Comparison of ENCODE assay signal across 8 mouse cellular contexts in genomic region chr17:25184961-25185360, GRCm38 (mm10). TPM values are rescaled to one million over a fixed set of nuclear protein-coding genes. Genes with fewer than 3 reads are reported as not detected.
A peak's percentile ranks its signal among the peaks of the same experiment; 100 is the strongest.
DNase-seq lines count a peak whose midpoint lies in the region; ATAC-seq lines count a peak whose summit lies in the region.

No protein-coding gene starts in this region.

- DNase-seq in heart, postnatal 14 days = no peak
- peak; percentile 50 for DNase-seq in MN1 (ENCODE audit: low spot score)
- DNase-seq in midbrain, embryonic 10.5 days (ENCODE audit: low spot score) = no peak
- DNase-seq in urinary bladder, adult 18-20 months (ENCODE audit: low spot score in 2 of 2) = no peak
- DNase-seq in ovary, postnatal 36 days (ENCODE audit: low spot score) = no peak
- no peak for DNase-seq in thymus, postnatal 36 days

- peak overlapping the region; percentile 71 for H3K27ac ChIP-seq in heart, embryonic 16.5 days (ENCODE audit: low read length)
- peak overlapping the region; percentile 91 for H3K27ac ChIP-seq in midbrain, embryonic 10.5 days (replicated peaks)

- 0 out of 2 replicates have a peak, but pooled peaks cover 7% of the 10 kb centered on the region for H3K27me3 ChIP-seq in heart, embryonic 16.5 days (ENCODE audit: control insufficient read depth, insufficient read depth, low read length)
- H3K27me3 ChIP-seq in midbrain, embryonic 10.5 days (ENCODE audit: low read depth, poor library complexity, severe bottlenecking) = 0 out of 2 replicates have a peak, but pooled peaks cover 8% of the 10 kb centered on the region

- no peak for ATAC-seq in heart, embryonic 16.5 days (replicated peaks; ENCODE audit: extremely low read depth, insufficient read depth, low FRiP score)
- peak; percentile 10; the same call in 1 of the 2 replicates for ATAC-seq in granulocyte monocyte progenitor cell, adult 5-6 weeks (replicated peaks; ENCODE audit: poor library complexity, severe bottlenecking)

- peak overlapping the region; percentile 93 for H3K9ac ChIP-seq in heart, embryonic 16.5 days (ENCODE audit: low read length)

- no peaks in the 10 kb centered on the region for H3K9me3 ChIP-seq in heart, embryonic 16.5 days (replicated peaks; ENCODE audit: control insufficient read depth, low read length)
- H3K9me3 ChIP-seq in midbrain, embryonic 10.5 days (replicated peaks) = no peaks in the 10 kb centered on the region

- WGBS in heart, embryonic 16.5 days = 6% methylated on average over 17 of the region's 17 CpGs
- WGBS in midbrain, embryonic 10.5 days = 10% methylated on average over 17 of the region's 17 CpGs

- H3K4me3 ChIP-seq in heart, embryonic 16.5 days (ENCODE audit: low read length) = peak overlapping the region; percentile 94
- peak overlapping the region; percentile 99 for H3K4me3 ChIP-seq in midbrain, embryonic 10.5 days

- intact Hi-C loops in heart, postnatal 14 days (cut with DNase I) = loop anchor here (5.0 kb wide), 3 partner anchors 68 to 168 kb away; partner anchors contain the start of genes Cramp1l, Ift140, Telo2 and Ube2i

- peak overlapping the region; percentile 99 for H3K4me2 ChIP-seq in heart, embryonic 16.5 days (ENCODE audit: low read depth, low read length)

- peaks cover 2% of the 10 kb centered on the region; the same call in 1 of the 2 replicates for H3K36me3 ChIP-seq in heart, embryonic 16.5 days (ENCODE audit: control insufficient read depth, insufficient read depth)
- 0 out of 2 replicates have a peak, but pooled peaks cover 7% of the 10 kb centered on the region for H3K36me3 ChIP-seq in midbrain, embryonic 10.5 days

- peaks cover 21% of the 10 kb centered on the region for H3K4me1 ChIP-seq in heart, embryonic 16.5 days (ENCODE audit: control insufficient read depth, insufficient read depth, low read length)
- peaks cover 52% of the 10 kb centered on the region for H3K4me1 ChIP-seq in midbrain, embryonic 10.5 days

RNA-seq across cellular contexts. Expression of gene BC003965, which starts 0.6 kb away (rescaled TPM):
- polyA plus RNA-seq in heart, embryonic 16.5 days (2015; fragmentation: Nextera tagmentation; extraction: Ambion mirVana) = 27.0 and 29.6 TPM in 2 replicates
- total RNA-seq in heart, postnatal 14 days (2021) = 10 to 100 TPM; 19.2 to 22.0 TPM
- total RNA-seq in granulocyte monocyte progenitor cell, adult 5-6 weeks (2014; fragmentation: Nextera tagmentation) = 13.1 and 17.0 TPM in 2 replicates
- 10.0 and 10.2 TPM in 2 replicates for total RNA-seq in granulocyte monocyte progenitor cell, adult 5-6 weeks (2017)
- polyA plus RNA-seq in midbrain, embryonic 10.5 days (2016; fragmentation: Nextera tagmentation; extraction: Ambion mirVana) = 37.3 and 37.7 TPM in 2 replicates

RNA-seq across cellular contexts. Expression of gene Unkl, which starts 3.2 kb away (rescaled TPM):
- 5.4 and 6.1 TPM in 2 replicates for polyA plus RNA-seq in heart, embryonic 16.5 days (2015; fragmentation: Nextera tagmentation; extraction: Ambion mirVana)
- total RNA-seq in heart, postnatal 14 days (2021) = 10 to 100 TPM; 10.8 to 10.9 TPM
- total RNA-seq in granulocyte monocyte progenitor cell, adult 5-6 weeks (2014; fragmentation: Nextera tagmentation) = 6.8 and 17.2 TPM in 2 replicates
- total RNA-seq in granulocyte monocyte progenitor cell, adult 5-6 weeks (2017) = 5.6 and 9.9 TPM in 2 replicates
- polyA plus RNA-seq in midbrain, embryonic 10.5 days (2016; fragmentation: Nextera tagmentation; extraction: Ambion mirVana) = 8.4 and 9.7 TPM in 2 replicates

RNA-seq across cellular contexts. Expression of gene Gm38655, which starts 9.7 kb away (rescaled TPM):
- polyA plus RNA-seq in heart, embryonic 16.5 days (2015; fragmentation: Nextera tagmentation; extraction: Ambion mirVana) = 0.32 and 0.95 TPM in 2 replicates
- not detected for total RNA-seq in heart, postnatal 14 days (2021)
- not detected in 2 replicates for total RNA-seq in granulocyte monocyte progenitor cell, adult 5-6 weeks (2014; fragmentation: Nextera tagmentation)
- total RNA-seq in granulocyte monocyte progenitor cell, adult 5-6 weeks (2017) = not detected in 2 replicates
- not detected in 2 replicates for polyA plus RNA-seq in midbrain, embryonic 10.5 days (2016; fragmentation: Nextera tagmentation; extraction: Ambion mirVana)

RNA-seq across cellular contexts. Expression of gene Ccdc154, which starts 22.7 kb away (rescaled TPM):
- polyA plus RNA-seq in heart, embryonic 16.5 days (2015; fragmentation: Nextera tagmentation; extraction: Ambion mirVana) = not detected in 2 replicates
- total RNA-seq in heart, postnatal 14 days (2021) = not detected
- total RNA-seq in granulocyte monocyte progenitor cell, adult 5-6 weeks (2014; fragmentation: Nextera tagmentation) = 0.49 TPM in 1 of 2 replicates, not detected in the other
- total RNA-seq in granulocyte monocyte progenitor cell, adult 5-6 weeks (2017) = 0.21 TPM in 1 of 2 replicates, not detected in the other
- not detected in 2 replicates for polyA plus RNA-seq in midbrain, embryonic 10.5 days (2016; fragmentation: Nextera tagmentation; extraction: Ambion mirVana)

RNA-seq across cellular contexts. Expression of gene Clcn7, which starts 51.8 kb away (rescaled TPM):
- 16.1 and 19.2 TPM in 2 replicates for polyA plus RNA-seq in heart, embryonic 16.5 days (2015; fragmentation: Nextera tagmentation; extraction: Ambion mirVana)
- total RNA-seq in heart, postnatal 14 days (2021) = 10 to 100 TPM; 27.5 to 28.9 TPM
- total RNA-seq in granulocyte monocyte progenitor cell, adult 5-6 weeks (2014; fragmentation: Nextera tagmentation) = 12.1 and 18.9 TPM in 2 replicates
- 11.3 and 12.6 TPM in 2 replicates for total RNA-seq in granulocyte monocyte progenitor cell, adult 5-6 weeks (2017)
- polyA plus RNA-seq in midbrain, embryonic 10.5 days (2016; fragmentation: Nextera tagmentation; extraction: Ambion mirVana) = 23.1 and 26.4 TPM in 2 replicates
